Mouse (Mus musculus) c-Kit-positive CD71-positive TER-119-negative erythroid progenitor cells, embryonic 14.5 days (primary cell): ENCODE results near the gene Fos.

Experiments used
- DNase-seq: peaks from one replicate; pipeline ENCODE4 v3.0.0-alpha.2; 2013; ENCODE audit warnings: low read depth

Fos gene

GRCm38 (mm10) chr12:85461913-85462663, 11.6 kb upstream of the Fos start:
- no peak for DNase-seq

- no peak for DNase-seq
These were observed 10.9 kb upstream of the Fos start for GRCm38 (mm10) chr12:85462802-85463201.

DNA sequence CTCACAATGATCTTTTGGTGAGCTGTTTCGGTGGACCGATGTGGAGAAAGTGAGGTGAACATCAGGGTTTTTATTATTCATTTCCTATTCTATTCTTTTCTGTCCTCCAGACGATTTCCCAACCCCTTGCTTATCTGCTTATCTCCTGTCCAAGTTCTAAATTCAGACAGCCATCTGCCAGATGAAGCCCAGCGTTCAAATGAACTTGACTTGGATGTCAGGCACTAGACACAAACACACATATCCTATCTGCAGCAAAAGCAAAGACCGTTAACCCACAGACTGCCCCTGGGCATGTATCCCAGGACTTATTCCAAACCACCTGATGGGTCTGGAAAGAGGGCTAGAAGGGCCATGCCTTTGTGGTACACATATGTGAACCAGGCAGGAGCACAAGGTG, 9.3 kb upstream of the Fos start:
- DNase-seq: no peak

- DNase-seq: no peak
These were observed 8.8 kb upstream of the Fos start for GRCm38 (mm10) chr12:85464902-85465301.

GRCm38 (mm10) chr12:85467854-85468253, 5.8 kb upstream of the Fos start:
- no peak for DNase-seq

DNA sequence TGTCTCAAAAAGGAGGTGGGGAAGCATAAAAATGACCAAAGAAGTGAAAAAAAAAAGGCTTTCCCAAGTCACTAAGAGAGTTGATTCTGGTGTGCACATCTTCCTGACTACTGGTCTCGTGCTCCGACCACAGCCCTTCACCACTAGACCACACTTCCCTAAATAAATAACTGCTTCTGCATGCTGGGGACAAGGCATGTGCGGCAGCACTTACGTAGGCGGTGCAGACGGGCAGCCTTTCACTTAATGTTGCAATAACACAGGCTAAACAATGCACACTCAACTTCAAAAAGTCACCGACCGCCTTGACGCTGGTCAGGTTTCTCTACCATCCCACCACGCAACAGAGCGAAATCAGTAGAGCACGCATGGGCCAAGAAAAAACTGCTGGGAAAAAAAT, 5.0 kb upstream of the Fos start:
- DNase-seq: no peak

- DNase-seq: no peak
These were observed 1.6 kb upstream of the Fos start for GRCm38 (mm10) chr12:85471920-85472655.

DNA sequence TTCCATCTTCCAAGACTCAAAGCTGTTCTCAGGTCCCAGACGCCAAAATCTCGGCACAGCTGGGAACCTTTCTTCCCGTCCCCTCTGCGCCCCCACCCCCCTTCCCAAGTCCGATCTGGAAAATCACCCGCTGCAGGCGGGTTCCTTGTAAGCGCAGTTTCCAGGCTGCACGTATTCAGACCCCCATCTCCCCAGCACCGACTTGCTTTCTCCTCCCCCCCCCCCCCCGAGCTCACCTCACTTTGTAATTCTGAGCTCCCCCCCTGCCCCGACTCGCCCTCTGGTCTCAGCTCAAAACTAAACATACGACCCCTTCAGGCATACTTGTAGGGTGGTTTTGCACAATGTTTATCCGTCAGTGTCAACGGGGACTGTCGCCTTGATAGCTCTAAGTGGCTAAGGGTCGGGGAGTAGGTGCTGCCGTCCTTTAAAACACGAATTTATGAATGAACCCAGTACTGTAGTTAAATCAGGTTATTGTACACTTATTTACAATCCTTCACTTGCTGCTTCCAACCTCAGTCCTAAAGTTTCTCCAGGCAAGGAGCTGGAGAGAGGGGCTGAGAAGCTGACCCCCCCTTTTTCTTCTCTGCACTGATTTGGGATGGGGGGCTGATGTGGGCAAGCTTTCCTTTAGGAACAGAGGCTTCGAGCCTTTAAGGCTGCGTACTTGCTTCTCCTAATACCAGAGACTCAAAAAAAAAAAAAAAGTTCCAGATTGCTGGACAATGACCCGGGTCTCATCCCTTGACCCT, 857 bp upstream of the Fos start:
- DNase-seq: no peak

DNA sequence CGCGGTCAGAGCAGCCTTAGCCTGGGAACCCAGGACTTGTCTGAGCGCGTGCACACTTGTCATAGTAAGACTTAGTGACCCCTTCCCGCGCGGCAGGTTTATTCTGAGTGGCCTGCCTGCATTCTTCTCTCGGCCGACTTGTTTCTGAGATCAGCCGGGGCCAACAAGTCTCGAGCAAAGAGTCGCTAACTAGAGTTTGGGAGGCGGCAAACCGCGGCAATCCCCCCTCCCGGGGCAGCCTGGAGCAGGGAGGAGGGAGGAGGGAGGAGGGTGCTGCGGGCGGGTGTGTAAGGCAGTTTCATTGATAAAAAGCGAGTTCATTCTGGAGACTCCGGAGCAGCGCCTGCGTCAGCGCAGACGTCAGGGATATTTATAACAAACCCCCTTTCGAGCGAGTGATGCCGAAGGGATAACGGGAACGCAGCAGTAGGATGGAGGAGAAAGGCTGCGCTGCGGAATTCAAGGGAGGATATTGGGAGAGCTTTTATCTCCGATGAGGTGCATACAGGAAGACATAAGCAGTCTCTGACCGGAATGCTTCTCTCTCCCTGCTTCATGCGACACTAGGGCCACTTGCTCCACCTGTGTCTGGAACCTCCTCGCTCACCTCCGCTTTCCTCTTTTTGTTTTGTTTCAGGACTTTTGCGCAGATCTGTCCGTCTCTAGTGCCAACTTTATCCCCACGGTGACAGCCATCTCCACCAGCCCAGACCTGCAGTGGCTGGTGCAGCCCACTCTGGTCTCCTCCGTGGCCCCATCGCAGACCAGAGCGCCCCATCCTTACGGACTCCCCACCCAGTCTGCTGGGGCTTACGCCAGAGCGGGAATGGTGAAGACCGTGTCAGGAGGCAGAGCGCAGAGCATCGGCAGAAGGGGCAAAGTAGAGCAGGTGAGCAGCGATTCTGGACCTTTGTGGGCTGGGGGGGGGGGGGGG, 875 bp downstream of the Fos start:
- no peak for DNase-seq

DNA sequence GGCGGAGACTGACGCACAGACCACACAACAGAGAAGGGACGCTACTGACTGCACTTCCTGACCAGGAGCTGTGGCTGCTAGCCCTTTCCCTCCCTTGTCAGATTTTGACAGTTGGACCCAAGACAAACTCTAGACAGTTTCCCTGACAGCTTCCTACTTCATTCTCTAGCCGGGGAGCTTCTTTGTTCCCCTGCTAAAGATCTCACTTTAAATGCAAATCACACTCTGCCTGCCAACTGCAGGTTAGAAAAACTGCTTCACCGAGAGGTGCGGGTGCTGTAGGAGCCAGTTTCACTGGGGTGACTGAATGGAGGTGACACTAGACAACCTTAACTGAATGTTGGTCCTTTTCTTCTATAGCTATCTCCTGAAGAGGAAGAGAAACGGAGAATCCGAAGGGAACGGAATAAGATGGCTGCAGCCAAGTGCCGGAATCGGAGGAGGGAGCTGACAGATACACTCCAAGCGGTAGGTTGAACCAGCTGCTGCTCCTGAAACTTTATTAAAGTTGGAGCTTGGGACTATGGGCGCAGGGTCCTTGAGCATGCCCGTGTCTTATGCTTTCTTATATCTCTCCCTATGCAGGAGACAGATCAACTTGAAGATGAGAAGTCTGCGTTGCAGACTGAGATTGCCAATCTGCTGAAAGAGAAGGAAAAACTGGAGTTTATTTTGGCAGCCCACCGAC, 1.7 kb downstream of the Fos start:
- DNase-seq: no peak

DNA sequence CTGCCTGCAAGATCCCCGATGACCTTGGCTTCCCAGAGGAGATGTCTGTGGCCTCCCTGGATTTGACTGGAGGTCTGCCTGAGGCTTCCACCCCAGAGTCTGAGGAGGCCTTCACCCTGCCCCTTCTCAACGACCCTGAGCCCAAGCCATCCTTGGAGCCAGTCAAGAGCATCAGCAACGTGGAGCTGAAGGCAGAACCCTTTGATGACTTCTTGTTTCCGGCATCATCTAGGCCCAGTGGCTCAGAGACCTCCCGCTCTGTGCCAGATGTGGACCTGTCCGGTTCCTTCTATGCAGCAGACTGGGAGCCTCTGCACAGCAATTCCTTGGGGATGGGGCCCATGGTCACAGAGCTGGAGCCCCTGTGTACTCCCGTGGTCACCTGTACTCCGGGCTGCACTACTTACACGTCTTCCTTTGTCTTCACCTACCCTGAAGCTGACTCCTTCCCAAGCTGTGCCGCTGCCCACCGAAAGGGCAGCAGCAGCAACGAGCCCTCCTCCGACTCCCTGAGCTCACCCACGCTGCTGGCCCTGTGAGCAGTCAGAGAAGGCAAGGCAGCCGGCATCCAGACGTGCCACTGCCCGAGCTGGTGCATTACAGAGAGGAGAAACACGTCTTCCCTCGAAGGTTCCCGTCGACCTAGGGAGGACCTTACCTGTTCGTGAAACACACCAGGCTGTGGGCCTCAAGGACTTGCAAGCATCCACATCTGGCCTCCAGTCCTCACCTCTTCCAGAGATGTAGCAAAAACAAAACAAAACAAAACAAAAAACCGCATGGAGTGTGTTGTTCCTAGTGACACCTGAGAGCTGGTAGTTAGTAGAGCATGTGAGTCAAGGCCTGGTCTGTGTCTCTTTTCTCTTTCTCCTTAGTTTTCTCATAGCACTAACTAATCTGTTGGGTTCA, 2.5 kb downstream of the Fos start:
- no peak for DNase-seq

DNA sequence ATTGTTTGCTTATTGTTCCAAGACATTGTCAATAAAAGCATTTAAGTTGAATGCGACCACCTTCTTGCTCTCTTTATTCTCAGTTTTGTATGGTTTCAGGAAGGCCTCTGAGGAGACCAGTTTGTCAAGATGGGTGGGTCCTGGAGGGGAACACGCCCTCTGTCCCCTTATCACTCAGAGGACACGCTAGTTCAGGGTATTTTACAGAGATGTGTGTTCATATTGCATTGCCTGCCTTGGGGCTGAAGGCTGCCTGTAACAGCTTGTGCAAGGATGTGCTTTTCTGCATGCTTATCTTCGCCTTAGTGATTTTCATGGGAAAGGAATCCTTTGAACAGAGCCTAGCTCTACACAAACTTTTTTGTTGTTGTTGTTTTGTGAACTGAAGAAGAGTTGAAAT, 3.5 kb downstream of the Fos start:
- DNase-seq: peak; percentile 78

DNA sequence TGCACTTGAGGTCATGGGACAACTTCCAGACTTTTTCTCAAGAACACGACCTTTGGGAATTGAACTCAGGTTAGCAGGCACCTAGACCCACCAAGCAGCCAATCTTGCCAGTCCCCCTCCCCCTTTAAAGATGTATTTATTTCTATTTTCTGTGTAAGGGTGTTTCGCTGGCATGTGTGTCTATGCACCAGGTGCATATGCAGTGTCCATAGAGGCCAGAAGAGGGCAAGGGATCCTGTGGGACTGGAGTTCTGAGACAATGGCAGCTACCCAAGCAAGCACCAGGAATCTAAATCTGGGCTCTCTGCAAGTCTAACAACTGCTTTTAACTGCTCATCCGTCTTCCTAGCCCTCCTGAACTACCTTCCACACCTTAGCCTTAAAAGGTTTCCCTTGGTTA, 4.1 kb downstream of the Fos start:
- DNase-seq: no peak

DNA sequence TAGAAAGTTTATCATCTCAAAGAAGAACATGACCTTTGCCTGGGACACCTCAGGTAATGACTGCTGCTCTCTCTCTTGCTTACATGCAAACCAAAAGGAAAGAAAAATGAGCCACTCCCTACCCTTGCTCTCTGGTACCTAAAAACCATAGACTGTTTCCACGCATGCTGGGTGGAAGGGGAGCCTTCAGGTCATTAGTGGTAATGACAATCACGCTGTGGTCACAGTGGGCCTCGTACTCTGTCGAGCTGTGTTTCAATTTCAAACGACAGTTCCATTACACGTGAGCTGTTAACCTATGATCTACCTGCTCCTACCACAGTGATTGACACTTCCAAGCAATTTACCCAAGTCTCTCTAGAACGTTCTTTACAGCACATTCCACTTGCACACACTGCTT, 5.0 kb downstream of the Fos start:
- DNase-seq: no peak

- DNase-seq: no peak
These were observed 5.5 kb downstream of the Fos start for GRCm38 (mm10) chr12:85479190-85479589.

- DNase-seq: no peak
These were observed 9.5 kb downstream of the Fos start for GRCm38 (mm10) chr12:85483155-85483554.

DNA sequence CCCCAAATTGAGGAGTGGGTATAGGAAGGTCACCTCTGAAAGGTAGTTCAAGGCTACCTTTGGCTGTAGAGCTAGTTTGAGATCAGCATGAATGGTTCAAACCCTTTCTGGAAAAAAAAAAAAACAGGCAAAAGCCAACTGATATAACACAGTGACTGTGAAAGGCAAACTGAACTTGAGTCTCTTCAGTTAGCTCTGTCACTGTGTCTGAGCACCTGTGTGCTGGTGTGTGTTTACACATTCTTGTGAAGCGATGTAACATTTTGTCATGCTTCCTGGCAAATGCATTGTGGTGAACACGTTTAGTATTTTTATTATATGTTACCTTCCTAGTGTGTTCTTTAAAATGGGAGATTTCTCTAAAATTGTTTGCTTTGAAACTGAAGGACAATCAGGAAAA, 11.0 kb downstream of the Fos start:
- no peak for DNase-seq

- DNase-seq: peak; percentile 90
These were observed 12.4 kb downstream of the Fos start for GRCm38 (mm10) chr12:85485890-85486765.

- no peak for DNase-seq
These were observed 13.0 kb downstream of the Fos start for GRCm38 (mm10) chr12:85486766-85487069.
